Mouse (Mus musculus) embryonic fibroblast, embryonic 13.5 days (primary cell): ENCODE data around the gene Actn4.

ENCODE experiments used
- CTCF ChIP-seq: IDR thresholded peaks from 2 replicates; pipeline ENCODE4 v1.5.1; 2011; ENCODE audit warnings: mild to moderate bottlenecking, control low read depth, low read length, moderate library complexity, borderline replicate concordance; ENCODE audit not compliant: insufficient read depth
- POLR2A ChIP-seq: IDR thresholded peaks from 2 replicates; pipeline ENCODE4 v1.6.1; 2011; ENCODE audit warnings: low read depth, mild to moderate bottlenecking, control low read depth, low read length, moderate library complexity

DNA sequence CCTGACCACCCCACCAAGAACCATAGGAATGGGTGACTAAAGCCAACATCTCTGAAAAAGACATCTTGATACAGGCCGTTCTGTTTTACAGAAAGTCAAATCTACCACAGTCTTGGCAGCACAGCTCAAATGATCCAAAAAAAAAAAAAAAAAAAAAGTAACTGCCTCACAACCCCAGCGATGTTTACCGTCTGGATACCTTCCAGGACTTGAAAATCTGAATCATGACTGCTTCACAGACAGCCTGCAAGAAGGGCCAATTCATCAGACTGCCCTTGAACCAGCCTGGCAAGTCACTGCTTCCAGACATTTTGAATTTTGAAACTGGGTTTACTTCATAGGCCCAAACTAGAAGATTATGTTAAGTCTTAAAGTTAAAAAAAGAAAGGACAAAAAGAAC lies 9.4 kb downstream of the Actn4 start:
- TF ChIP-seq CTCF (no peak), POLR2A (no peak)
